Mouse (Mus musculus) cerebellum, postnatal 14 days (tissue): ENCODE measurements around the gene Taf12.

Source experiments
- DNase-seq, 2 experiments: peaks; one replicate each; pipeline ENCODE4 v3.0.0; 2021; ENCODE audit warnings: mixed read lengths in 2 of 2

The Taf12 gene

DNA sequence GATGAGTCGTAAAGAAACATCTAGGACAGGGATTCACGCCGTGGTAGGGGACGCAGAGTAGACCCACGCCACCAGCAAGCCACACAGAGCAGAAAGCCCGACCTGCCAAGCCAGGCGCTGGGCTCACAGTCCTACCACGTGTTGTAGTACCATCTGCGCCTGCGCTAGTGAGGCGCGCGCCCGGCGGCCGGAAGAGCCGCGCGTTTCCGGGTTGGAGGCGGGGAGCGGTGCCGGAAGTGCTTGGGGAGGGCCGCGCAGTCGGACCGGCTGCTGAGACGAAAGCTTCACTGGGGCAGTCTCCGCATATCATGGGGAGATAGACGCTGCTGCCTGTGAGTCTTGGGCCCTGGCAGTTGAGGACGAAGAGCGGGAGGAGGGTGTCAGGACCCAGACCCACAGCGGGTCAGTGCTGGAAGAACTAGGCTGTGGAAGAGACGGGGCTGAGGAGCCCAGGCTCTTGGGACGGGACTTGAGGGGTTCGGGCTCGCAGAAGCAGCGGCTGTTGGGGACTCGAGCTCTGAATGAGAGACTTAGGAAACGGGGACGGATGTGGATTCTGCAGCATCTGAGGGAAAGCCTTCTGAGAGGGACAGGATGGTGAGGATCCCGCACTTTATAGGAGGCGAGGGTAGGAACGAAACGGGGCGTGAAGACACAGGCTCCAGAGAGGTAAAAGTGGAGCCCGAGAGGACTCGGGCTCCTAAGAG, at the start of gene Taf12:
TSS of gene Taf12 (plus strand) at position 220 of the 707 bp plus-strand sequence.
- peak; percentile 93 to 95 for DNase-seq

DNA sequence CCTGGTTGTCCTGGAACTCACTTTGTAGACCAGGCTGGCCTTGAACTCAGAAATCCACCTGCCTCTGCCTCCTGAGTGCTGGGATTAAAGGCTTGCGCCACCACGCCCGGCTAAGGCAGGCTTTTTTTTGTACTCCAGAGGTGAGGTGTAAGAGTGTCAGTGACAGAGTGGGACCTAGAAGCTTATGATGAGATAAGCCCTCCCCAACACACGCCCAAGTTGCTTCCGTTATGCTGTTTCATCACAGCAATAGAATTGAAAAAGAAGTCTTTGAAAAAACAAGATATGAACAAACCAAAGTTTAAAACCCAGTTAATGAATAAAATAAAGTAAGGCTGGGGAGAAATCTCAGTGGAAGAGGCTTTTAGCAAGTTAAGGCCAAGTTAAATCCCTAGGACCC, 43.8 kb upstream of the Taf12 start:
- no peak for DNase-seq

DNA sequence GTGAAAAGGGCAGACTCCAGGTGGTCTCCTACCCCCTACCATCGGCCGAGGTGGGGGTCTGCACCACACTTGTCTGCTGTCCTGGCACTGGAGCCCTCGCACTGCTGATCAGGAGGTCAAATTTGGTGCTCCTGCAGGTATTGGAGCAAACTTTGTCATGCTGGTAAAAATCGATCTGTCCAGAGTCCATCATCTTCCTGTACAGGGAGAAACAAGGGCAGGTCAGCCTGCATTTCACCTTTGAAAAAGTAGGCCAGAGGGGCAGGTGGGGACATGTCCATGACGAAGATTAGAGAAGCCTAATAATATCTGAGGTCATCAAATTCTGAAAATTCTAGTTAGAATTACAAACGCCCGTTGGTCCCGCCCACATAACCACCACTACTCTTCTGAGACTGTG, 39.5 kb upstream of the Taf12 start:
- no peak for DNase-seq

DNA sequence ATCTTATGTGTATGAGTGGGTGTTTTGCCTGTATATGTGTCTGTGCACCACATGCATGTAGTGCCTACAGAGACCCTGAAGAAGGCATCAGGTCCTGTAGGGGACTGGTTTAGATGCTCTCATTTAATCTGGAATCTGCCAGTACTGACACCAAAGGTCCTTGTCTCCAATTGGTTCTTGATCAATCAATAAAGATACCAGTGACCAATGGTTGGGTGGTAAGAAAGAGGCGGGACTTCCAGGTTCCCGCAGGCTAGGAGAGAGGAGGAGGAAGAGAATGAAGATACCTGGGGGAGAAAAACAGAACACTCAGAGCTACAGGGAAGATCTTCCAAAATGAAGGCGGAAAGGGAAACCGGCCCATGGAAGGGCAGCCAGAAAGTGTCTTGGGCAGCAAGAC, 35.8 kb upstream of the Taf12 start:
- no peak for DNase-seq

DNA sequence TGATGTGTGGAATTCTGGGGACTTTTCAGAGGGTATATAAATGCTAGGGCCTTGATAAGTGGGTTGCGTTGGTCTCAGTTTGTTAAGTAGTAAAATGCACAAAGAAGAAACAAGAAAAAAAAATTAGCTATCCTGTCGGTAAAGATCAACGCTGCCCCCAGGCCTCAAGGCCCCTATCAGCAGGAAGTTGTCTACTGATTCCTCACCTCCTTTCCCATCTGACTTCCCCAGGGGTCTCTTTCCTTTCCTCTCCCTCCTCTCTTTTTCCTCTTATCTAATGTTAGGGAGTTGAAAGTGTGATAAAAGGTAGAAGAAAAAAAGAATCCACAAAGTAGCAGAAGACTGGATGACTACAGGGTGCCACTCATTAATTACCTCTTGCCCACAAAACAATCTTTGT, 33.8 kb upstream of the Taf12 start:
- no peak for DNase-seq

DNA sequence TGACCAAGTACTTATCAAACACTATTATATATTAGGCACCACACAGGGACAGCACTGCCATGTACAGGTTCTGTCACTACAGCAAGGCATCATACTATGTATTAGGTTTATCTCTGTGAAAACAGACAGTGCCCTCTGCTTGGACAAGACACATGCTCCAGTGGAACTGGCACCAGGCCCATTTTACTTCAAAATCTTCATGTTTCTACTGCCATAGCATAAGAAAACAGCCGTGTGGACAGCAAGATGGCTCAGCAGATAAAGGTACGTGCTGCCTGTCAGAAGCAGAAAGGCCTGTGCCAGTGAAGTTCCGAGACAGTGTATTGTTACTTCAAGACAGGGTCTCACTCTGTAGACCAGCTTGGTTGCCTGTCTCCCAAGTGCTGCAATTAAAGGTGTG, 33.0 kb upstream of the Taf12 start:
- no peak for DNase-seq

DNA sequence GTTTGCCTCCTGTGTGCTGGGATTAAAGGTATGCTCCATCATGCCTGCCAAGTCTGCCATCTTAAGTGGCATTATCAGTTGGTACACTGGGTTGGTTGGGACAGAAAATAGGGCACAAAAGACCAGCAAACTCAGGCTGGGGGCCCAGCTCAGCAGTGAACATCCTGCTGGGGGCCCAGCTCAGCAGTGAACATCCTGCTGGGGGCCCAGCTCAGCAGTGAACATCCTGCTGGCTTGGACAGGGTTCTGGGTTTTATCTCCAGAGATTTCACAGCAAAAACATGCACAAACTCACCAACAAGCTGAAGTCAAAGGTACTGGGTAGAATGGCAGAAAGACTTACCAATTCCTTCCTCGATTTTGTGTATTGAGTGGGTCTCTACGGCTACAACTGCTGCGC, 28.5 kb upstream of the Taf12 start:
- no peak for DNase-seq

DNA sequence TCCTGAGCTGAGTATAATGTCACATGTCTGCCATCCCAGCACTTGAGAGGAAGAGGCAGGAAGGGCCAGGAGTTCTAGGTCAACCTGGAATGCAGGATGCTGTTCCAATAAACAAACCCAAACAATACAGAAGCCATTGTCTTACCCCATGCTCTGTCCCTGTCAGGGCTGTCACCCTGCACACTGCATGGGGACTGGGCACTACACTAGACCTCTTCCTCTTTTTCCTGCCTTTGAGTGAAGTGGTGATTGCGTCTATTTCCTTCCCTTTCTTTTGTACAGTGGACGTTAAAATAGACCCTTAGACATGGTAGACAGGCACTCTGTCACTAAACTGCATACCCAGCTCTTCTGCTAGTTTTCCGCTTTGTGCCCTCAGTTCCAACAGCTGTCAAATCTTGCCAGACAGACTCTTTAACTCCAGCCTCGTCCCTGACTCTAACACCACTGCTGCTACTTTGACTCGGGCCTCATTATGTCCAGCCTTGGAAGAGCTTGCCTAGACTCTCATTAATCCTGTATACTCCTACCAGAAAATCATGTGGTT, 26.7 kb upstream of the Taf12 start:
- DNase-seq = no peak

DNA sequence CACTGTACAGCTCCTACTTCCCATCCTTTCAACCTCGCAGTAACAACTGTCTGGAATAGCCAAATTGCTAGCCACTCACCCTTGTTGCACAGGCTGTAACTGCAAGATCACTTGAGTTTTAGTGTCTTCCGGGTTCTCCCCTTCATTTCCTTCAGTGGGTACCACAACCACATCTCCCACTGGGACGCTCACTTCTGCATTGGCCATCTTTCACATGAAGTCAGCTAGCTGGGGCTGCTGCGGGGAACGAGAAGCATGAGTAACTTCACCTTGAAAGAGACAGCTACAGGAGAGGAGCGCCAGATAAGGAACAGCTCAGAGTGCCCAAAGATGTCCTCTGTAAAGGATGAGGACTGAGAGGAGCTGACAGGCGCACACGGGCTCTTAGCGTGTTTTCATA, 22.6 kb upstream of the Taf12 start:
- no peak for DNase-seq

DNA sequence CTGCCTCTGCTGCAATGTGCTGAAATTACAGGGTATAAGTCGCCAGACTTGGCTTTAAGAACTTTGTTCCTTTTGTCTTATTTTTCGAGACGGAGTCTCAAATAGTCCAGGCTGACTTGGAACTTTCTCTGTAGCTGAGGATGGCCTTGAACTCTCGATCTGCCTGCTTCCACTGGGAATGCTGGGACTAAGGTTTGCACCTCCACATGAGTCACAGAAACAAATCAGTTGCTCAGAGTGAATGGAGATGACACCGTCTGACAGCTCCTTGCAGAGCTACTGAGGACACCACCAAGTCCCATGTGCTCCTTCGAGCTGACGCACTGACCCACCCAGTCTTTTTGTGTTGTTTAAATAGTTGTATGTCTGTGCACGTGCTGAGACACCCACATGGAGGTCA, 21.0 kb upstream of the Taf12 start:
- DNase-seq = no peak

DNA sequence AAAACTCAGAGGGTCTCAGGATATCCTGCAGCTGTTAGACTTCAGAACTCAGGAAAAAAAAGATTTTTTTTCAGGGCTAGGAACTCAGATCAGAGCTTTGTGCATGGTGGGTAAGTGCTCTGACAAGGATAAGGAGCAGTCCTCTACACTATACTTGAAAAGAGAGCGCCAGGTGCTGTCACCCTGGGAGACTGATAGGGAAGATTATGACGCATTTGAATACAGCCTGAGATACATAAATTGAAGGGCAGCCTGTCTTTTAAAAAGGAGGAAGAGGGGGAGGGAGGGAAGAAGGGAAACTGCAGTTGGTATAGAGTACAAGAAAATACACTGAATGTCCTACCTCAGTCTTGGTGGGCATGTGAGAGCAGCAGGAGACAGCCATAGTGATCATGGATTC, 20.6 kb upstream of the Taf12 start:
- peak in 1 of 2 experiments; percentile 26 for DNase-seq

DNA sequence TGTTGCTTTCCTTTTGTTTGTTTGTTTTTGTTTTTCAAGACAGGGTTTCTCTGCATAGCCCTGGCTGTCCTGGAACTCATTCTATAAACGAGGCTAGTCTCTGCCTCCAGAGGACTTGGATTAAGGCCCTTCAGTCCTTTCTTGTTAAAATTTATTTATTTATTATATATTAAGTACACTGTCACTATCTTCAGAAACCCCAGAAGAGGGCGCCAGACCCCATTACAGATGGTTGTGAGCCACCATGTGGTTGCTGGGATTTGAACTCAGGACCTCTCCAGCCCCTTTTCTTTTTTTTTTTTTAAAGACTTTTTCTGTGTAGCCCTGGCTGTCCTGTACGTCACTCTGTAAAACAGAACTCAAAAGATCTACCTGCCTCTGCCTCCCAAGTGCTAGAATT, 19.2 kb upstream of the Taf12 start:
- DNase-seq = peak in 1 of 2 experiments; percentile 27

DNA sequence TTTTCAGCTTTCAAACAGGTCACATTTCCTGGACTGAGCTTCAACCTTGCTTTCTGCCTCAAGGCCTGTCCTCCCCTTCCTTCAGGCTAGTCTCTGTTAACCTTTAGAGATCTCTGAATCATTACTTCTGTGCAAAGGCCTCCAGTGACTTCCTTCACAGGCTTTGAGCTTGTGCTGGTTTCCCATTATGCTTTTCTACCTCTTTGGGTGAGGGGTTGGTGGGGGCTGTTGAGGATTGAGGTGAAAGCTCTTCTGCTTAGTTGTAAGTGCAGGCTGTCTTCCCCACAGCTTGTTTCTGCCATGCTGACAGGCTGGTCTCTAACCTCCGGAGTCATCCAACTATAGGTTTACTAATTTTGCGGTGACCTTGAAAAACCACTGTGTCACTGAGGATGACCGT, 17.8 kb upstream of the Taf12 start:
- DNase-seq = no peak

DNA sequence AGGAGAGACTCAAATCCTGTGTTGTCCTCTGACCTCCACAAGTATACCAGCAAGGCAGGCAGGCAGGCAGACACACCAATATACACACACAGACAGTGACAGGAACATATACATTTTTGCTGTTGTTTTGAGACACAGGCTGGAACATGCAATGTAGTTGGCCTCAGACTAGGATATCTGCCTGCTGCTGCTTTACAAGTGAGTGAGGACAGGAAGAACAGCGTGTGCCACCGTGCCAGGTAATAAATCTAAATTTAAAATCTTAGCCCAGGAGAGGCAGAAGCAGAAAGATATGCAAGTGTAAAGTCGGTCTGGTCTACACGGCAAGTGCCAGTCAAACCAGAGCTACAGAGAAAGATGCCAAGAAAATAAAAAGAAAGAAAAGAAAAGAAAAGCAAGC, 14.9 kb upstream of the Taf12 start:
- DNase-seq = no peak

DNA sequence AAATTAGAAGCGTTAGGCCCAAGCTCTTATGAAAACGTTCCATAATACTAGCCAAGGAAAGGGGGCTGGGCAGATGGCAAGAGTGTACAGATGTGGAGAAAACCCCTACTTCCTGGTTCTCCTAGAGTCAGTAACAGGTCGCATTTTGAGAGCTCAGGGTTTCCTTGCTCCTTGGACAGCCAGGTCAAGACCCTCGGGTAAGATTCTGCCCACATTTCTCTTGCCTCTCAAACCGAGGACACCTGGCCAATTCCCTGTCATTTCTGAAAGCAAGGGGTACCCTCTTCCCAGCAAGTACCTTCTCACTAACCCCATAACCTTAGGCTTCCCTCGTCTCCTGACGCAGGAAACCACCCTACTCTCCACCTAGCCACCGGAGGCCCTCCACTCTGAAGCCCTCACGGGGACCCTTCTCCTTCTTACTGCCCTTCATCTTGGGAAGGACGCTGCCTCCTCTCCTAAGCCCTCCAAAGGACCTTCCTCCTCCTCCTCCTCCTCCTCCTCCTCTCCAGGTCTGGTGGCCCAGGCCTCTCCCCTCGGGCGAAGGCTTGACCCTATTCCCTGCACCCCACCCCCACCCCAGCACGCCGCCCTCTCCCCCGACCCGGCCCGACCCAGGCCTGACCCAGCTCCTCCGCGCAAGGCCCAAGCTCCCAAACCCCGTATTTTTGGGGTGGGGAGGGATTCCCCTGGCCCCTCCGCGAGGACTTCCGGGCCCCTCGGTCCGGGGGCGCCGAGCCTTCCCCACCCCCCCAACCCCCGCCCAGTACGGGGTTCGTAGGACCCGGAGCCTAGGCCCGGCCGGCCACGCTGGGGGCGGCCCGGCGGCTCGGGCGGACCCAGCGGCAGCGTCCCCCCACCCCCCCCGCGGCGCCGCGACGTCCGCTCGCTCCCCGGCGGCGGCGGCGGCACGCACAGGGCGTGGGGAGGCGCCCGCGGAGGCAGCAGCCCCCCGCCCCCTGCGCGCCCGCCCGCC, 13.5 kb upstream of the Taf12 start:
- DNase-seq = peak; percentile 47 to 63

DNA sequence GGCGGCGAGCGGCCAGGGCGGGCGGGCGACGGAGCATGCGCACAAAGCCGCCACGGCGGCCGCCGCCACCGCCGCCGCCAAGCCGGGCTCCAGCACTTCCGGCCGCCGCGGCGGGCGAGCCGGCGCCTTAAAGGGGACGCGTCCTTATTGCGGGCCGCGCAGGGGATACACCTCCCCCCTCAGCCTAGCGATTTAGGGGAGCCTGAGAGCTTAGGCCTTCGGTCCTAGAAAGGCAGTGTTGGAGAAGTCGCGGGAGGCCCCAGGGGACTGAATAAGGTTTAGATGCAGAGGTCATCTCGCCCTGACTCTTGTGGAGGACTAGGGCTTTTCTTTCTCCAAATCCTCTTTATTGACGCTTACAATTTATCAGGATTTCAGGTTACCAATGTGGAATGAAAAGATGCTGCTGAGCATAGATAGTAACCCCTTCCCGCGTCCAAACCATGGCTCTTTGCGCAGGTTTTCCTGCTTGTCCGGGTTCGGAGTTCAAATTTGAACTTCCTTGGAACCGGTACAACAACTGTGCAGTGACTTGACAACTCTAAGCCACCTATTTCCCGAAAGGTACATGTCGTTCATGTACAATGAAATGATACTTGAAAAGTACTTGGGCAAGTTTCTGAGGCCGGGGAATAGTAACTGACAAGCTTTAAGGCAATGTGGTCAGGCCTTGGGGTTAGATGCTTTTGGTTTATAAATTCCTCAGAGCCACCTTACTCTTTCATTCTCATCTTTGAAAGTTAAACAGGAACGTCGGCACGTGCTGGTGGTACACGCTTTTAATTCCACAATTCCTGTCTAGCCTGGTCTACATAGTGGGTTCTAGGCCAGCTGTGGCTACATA, 12.4 kb upstream of the Taf12 start, which contains the start of gene Gmeb1:
TSS of gene Gmeb1 (minus strand) at position 89 of the 844 bp plus-strand sequence.
- DNase-seq = peak; percentile 86 to 87

DNA sequence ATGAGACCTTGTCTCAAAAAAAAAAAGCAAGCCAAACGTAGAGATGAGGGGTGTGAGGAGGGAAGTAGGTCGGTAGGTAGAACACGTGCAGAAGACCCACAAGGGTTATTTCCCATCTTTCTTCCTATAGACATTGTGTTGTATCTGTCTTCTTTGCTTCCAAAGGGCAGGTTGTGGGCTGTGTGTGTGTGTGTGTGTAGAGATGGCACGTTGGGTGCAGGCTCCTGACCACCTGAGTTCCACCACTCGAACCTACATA, 11.9 kb upstream of the Taf12 start:
- no peak for DNase-seq

DNA sequence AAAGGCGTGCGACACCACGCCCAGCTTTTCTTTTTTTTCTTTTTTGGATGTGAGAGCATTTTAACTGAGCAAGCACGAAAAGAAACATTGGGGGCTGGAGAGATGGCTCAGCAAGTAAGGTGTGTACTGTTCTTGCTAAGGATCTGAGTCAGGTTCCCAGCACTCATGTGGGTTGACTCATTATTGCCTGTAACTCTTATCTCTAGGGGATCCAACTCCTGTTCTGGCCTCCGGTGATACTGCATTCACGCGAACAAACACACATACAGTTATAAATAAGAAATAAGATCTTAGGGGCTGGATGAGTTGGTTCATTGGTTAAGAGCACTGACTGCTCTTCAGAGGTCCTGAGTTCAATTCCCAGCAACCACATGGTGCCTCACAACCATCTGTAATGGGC, 10.9 kb upstream of the Taf12 start:
- no peak for DNase-seq

DNA sequence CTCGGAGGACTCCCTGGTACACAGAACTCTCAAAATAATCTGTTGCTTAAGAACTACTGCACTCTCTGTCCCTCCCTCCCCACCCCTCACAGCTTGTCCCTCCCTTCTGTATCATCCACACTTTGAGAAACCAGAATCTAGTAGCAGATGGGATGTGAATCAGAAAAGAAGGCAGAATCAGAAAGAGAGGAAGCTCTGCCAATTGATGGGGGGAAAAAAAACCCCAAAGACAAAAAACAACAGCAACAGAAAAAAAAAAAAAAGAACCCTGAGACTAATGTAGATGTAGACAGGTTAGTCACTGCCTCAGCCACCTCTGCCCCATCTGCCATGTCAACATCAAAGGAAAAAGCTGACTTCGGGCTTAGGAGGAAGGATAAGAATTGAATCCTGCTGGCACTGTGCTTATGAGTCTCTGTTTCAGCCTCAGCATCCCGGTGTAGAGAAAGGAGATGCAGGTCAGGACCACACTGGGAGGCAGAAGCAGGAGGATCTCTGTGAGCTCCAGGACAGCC, 7.3 kb upstream of the Taf12 start:
- no peak for DNase-seq

DNA sequence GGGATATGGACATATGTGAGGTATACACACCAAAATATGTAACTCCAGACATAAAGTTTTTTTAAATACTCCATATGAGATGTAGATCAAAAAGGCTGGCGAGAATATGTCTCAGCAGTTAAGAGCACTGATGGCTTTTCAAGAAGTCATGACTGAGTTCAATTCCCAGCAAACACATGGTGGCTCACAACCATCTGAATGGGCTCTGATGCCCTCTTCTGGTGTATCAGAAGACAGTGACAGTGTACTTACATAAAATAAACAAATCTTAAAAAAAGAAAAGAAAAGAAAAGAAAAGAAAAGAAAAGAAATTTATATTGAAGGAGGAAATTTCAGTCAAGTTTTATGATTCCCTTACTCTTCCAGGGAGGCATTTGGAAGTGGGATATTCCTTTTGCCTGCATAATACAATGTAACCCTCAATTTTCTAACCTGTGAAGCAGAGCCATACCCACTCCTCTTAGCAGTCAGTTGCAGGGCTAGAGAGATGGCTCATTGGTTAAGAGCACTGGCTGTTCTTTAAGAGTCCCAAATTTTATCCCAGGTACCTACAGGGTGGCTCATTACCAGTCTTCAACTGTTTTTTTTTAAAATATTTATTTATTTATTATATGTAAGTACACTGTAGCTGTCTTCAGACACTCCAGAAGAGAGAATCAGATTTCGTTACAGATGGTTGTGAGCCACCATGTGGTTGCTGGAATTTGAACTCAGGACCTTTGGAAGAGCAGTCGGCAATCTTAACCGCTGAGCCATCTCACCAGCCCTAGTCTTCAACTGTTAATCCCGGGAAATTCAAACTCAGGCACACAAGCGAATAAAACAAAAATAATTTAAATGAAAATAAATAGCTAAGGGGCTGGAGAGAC, 5.1 kb upstream of the Taf12 start:
- no peak for DNase-seq

DNA sequence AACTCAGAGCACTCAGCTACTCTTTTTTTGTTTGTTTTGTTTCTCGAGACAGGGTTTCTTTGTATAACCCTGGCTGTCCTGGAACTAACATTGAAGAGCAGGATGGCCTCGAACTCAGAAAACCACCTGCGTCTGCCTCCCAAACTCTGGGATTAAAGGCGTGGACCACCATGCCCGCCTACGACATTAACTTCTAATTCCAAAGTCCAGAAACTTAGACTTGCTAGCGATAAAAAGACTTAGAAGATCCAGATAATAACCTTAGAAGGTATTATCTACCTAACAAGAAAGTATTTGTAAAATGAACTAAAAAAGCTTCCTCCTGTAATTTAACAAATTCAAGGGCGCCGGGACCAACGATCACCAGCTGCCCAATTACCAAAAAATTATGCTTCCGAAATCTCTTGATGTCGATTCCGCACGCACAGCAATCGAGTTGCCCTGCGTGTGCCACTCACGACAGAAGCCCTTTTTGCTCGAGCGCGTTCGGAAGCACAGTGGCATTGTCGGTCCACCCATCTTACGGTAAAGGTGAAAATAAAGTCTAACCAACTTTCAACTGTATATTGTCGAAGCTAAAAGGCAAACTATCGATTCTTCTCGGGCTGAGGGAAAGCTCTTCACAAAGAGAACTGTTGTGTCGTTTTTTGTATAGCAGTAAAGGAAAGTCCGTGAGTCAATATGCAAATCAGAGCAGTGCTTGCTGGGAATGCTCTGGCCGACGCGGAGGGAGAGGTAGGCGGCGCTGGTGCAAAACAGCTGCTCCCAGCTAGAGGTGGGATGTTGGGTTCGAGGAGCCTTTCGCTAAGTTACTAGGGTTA, 4.2 kb upstream of the Taf12 start:
- peak; percentile 85 to 87 for DNase-seq
